Mouse (Mus musculus) megakaryocyte-erythroid progenitor cell, adult 5-6 weeks (primary cell): ENCODE results near the gene Ssna1. TPM values are rescaled to one million over a fixed set of nuclear protein-coding genes. Genes with fewer than 3 reads are reported as not detected.

Experiments used
- total RNA-seq, 2 experiments: library from RNA; stranded (forward) in 1 of 2; stranded (reverse) in 1 of 2; fragments of 200-1000, 215-1000 nt in 1 of 2; fragments of >200 nt in 1 of 2; fragmentation: Nextera tagmentation in 1 of 2; gene quantifications; 2 replicates each; pipeline ENCODE4 v1.2.3; 2014 to 2017

The Ssna1 gene
- total RNA-seq, 2 experiments from 2014 or later = 104 to 205 TPM

Other genes starting within 250 kb of the Ssna1 start
Only the 30 nearest of the 34 such genes appear.
- not detected in 2 replicates for gene Entpd8, start 192.1 kb downstream of the Ssna1 start, total RNA-seq (2014; fragmentation: Nextera tagmentation)
- not detected in 2 replicates for gene Entpd8, start 192.1 kb downstream of the Ssna1 start, total RNA-seq (2017)
- gene Noxa1, start 177.3 kb downstream of the Ssna1 start, total RNA-seq (2014; fragmentation: Nextera tagmentation) = not detected in 2 replicates
- 1.1 TPM in 1 of 2 replicates, not detected in the other for gene Noxa1, start 177.3 kb downstream of the Ssna1 start, total RNA-seq (2017)
- 3.5 and 4.6 TPM in 2 replicates for gene Nrarp, start 91.7 kb downstream of the Ssna1 start, total RNA-seq (2014; fragmentation: Nextera tagmentation)
- gene Nrarp, start 91.7 kb downstream of the Ssna1 start, total RNA-seq (2017) = 1.3 and 2.4 TPM in 2 replicates
- 12.6 and 13.0 TPM in 2 replicates for gene Tor4a, start 75.6 kb downstream of the Ssna1 start, total RNA-seq (2014; fragmentation: Nextera tagmentation)
- 8.0 and 11.8 TPM in 2 replicates for gene Tor4a, start 75.6 kb downstream of the Ssna1 start, total RNA-seq (2017)
- 50.8 and 67.6 TPM in 2 replicates for gene Nelfb, start 60.9 kb downstream of the Ssna1 start, total RNA-seq (2014; fragmentation: Nextera tagmentation)
- 26.4 and 28.2 TPM in 2 replicates for gene Nelfb, start 60.9 kb downstream of the Ssna1 start, total RNA-seq (2017)
- gene Stpg3, start 57.8 kb downstream of the Ssna1 start, total RNA-seq (2014; fragmentation: Nextera tagmentation) = not detected in 2 replicates
- 3.2 TPM in 1 of 2 replicates, not detected in the other for gene Stpg3, start 57.8 kb downstream of the Ssna1 start, total RNA-seq (2017)
- gene Fam166a, start 53.7 kb downstream of the Ssna1 start, total RNA-seq (2014; fragmentation: Nextera tagmentation) = not detected in 2 replicates
- not detected in 2 replicates for gene Fam166a, start 53.7 kb downstream of the Ssna1 start, total RNA-seq (2017)
- 712 and 769 TPM in 2 replicates for gene Tubb4b, start 47.7 kb downstream of the Ssna1 start, total RNA-seq (2014; fragmentation: Nextera tagmentation)
- 718 and 785 TPM in 2 replicates for gene Tubb4b, start 47.7 kb downstream of the Ssna1 start, total RNA-seq (2017)
- not detected in 2 replicates for gene Slc34a3, start 38.1 kb downstream of the Ssna1 start, total RNA-seq (2014; fragmentation: Nextera tagmentation)
- not detected in 2 replicates for gene Slc34a3, start 38.1 kb downstream of the Ssna1 start, total RNA-seq (2017)
- not detected in 2 replicates for gene Rnf224, start 35.7 kb downstream of the Ssna1 start, total RNA-seq (2014; fragmentation: Nextera tagmentation)
- gene Rnf224, start 35.7 kb downstream of the Ssna1 start, total RNA-seq (2017) = not detected in 2 replicates
- 1.6 and 10.2 TPM in 2 replicates for gene Rnf208, start 30.2 kb downstream of the Ssna1 start, total RNA-seq (2014; fragmentation: Nextera tagmentation)
- gene Rnf208, start 30.2 kb downstream of the Ssna1 start, total RNA-seq (2017) = 0.72 TPM in 1 of 2 replicates, not detected in the other
- not detected in 2 replicates for gene Cysrt1, start 30.0 kb downstream of the Ssna1 start, total RNA-seq (2014; fragmentation: Nextera tagmentation)
- gene Cysrt1, start 30.0 kb downstream of the Ssna1 start, total RNA-seq (2017) = not detected in 2 replicates
- 15.3 and 21.7 TPM in 2 replicates for gene AL732309.1, start 25.6 kb downstream of the Ssna1 start, total RNA-seq (2014; fragmentation: Nextera tagmentation)
- 3.3 and 4.9 TPM in 2 replicates for gene AL732309.1, start 25.6 kb downstream of the Ssna1 start, total RNA-seq (2017)
- 14.3 and 19.6 TPM in 2 replicates for gene Tmem203, start 17.0 kb downstream of the Ssna1 start, total RNA-seq (2014; fragmentation: Nextera tagmentation)
- gene Tmem203, start 17.0 kb downstream of the Ssna1 start, total RNA-seq (2017) = 4.3 and 9.1 TPM in 2 replicates
- 17.5 and 27.4 TPM in 2 replicates for gene Tprn, start 9.8 kb downstream of the Ssna1 start, total RNA-seq (2014; fragmentation: Nextera tagmentation)
- 9.8 and 15.0 TPM in 2 replicates for gene Tprn, start 9.8 kb downstream of the Ssna1 start, total RNA-seq (2017)
- gene Anapc2, start within 50 bp of the Ssna1 start, total RNA-seq (2014; fragmentation: Nextera tagmentation) = 52.0 and 56.6 TPM in 2 replicates
- gene Anapc2, start within 50 bp of the Ssna1 start, total RNA-seq (2017) = 31.3 and 39.0 TPM in 2 replicates
- gene Tmem210, start 15.7 kb upstream of the Ssna1 start, total RNA-seq (2014; fragmentation: Nextera tagmentation) = not detected in 2 replicates
- not detected in 2 replicates for gene Tmem210, start 15.7 kb upstream of the Ssna1 start, total RNA-seq (2017)
- not detected in 2 replicates for gene Lrrc26, start 17.5 kb upstream of the Ssna1 start, total RNA-seq (2014; fragmentation: Nextera tagmentation)
- gene Lrrc26, start 17.5 kb upstream of the Ssna1 start, total RNA-seq (2017) = not detected in 2 replicates
- gene Grin1, start 46.7 kb upstream of the Ssna1 start, total RNA-seq (2014; fragmentation: Nextera tagmentation) = not detected in 2 replicates
- not detected in 2 replicates for gene Grin1, start 46.7 kb upstream of the Ssna1 start, total RNA-seq (2017)
- 37.1 and 38.9 TPM in 2 replicates for gene Man1b1, start 59.9 kb upstream of the Ssna1 start, total RNA-seq (2014; fragmentation: Nextera tagmentation)
- 31.8 and 82.7 TPM in 2 replicates for gene Man1b1, start 59.9 kb upstream of the Ssna1 start, total RNA-seq (2017)
- gene Dpp7, start 83.9 kb upstream of the Ssna1 start, total RNA-seq (2014; fragmentation: Nextera tagmentation) = 9.5 and 16.6 TPM in 2 replicates
- 22.0 and 59.0 TPM in 2 replicates for gene Dpp7, start 83.9 kb upstream of the Ssna1 start, total RNA-seq (2017)
- gene Uap1l1, start 93.2 kb upstream of the Ssna1 start, total RNA-seq (2014; fragmentation: Nextera tagmentation) = 9.7 and 12.7 TPM in 2 replicates
- gene Uap1l1, start 93.2 kb upstream of the Ssna1 start, total RNA-seq (2017) = 2.0 and 2.5 TPM in 2 replicates
- 18.4 and 19.0 TPM in 2 replicates for gene Sapcd2, start 99.9 kb upstream of the Ssna1 start, total RNA-seq (2014; fragmentation: Nextera tagmentation)
- 4.9 and 7.1 TPM in 2 replicates for gene Sapcd2, start 99.9 kb upstream of the Ssna1 start, total RNA-seq (2017)
- not detected in 2 replicates for gene Entpd2, start 123.4 kb upstream of the Ssna1 start, total RNA-seq (2014; fragmentation: Nextera tagmentation)
- not detected in 2 replicates for gene Entpd2, start 123.4 kb upstream of the Ssna1 start, total RNA-seq (2017)
- gene Npdc1, start 126.9 kb upstream of the Ssna1 start, total RNA-seq (2014; fragmentation: Nextera tagmentation) = not detected in 2 replicates
- not detected in 2 replicates for gene Npdc1, start 126.9 kb upstream of the Ssna1 start, total RNA-seq (2017)
- gene Fut7, start 150.8 kb upstream of the Ssna1 start, total RNA-seq (2014; fragmentation: Nextera tagmentation) = 3.4 and 6.3 TPM in 2 replicates
- 4.5 and 4.9 TPM in 2 replicates for gene Fut7, start 150.8 kb upstream of the Ssna1 start, total RNA-seq (2017)
- gene Abca2, start 156.3 kb upstream of the Ssna1 start, total RNA-seq (2014; fragmentation: Nextera tagmentation) = 34.7 and 38.3 TPM in 2 replicates
- 10.8 and 13.1 TPM in 2 replicates for gene Abca2, start 156.3 kb upstream of the Ssna1 start, total RNA-seq (2017)
- not detected in 2 replicates for gene Clic3, start 184.4 kb upstream of the Ssna1 start, total RNA-seq (2014; fragmentation: Nextera tagmentation)
- not detected in 2 replicates for gene Clic3, start 184.4 kb upstream of the Ssna1 start, total RNA-seq (2017)
- 34.5 and 36.3 TPM in 2 replicates for gene Paxx, start 188.7 kb upstream of the Ssna1 start, total RNA-seq (2014; fragmentation: Nextera tagmentation)
- 17.9 and 25.9 TPM in 2 replicates for gene Paxx, start 188.7 kb upstream of the Ssna1 start, total RNA-seq (2017)
- gene Ptgds, start 197.6 kb upstream of the Ssna1 start, total RNA-seq (2014; fragmentation: Nextera tagmentation) = not detected in 2 replicates
- not detected in 2 replicates for gene Ptgds, start 197.6 kb upstream of the Ssna1 start, total RNA-seq (2017)